Mouse (Mus musculus) CH12.LX (cell line): ENCODE data around the gene Serpina9.

Experiments
- CTCF ChIP-seq, 2 experiments: IDR thresholded peaks in 1 of 2; conservative IDR thresholded peaks in 1 of 2; 2 replicates each; pipeline ENCODE4 v1.5.1; 2011 to 2012; ENCODE audit warnings: low read depth in 2 of 2, low read length in 2 of 2, improper control_type of control experiment in 1 of 2, inconsistent platforms in 1 of 2, mild to moderate bottlenecking in 1 of 2, moderate library complexity in 1 of 2
- EP300 ChIP-seq: IDR thresholded peaks from 2 replicates; pipeline ENCODE4 v1.6.1; 2011; ENCODE audit warnings: low read length, improper control_type of control experiment
- KAT2A ChIP-seq: IDR thresholded peaks from 2 replicates; pipeline ENCODE4 v1.6.1; 2012; ENCODE audit warnings: low read length, improper control_type of control experiment, inconsistent platforms; ENCODE audit not compliant: insufficient replicate concordance
- NRF1 ChIP-seq: IDR thresholded peaks from 2 replicates; pipeline ENCODE4 v1.6.1; 2014; ENCODE audit warnings: low read depth, mild to moderate bottlenecking, inconsistent platforms, low read length, improper control_type of control experiment, moderate library complexity
- POLR2A ChIP-seq: IDR thresholded peaks from 2 replicates; pipeline ENCODE4 v1.6.1; 2011; ENCODE audit warnings: low read depth, mild to moderate bottlenecking, improper control_type of control experiment, low read length
- RCOR1 ChIP-seq: conservative IDR thresholded peaks from 2 replicates; pipeline ENCODE4 v1.6.1; 2012; ENCODE audit warnings: low read depth, mild to moderate bottlenecking, inconsistent platforms, low read length, improper control_type of control experiment
- TBP ChIP-seq: conservative IDR thresholded peaks from 2 replicates; pipeline ENCODE4 v1.6.1; 2011; ENCODE audit warnings: low read depth, low read length, improper control_type of control experiment
- USF1 ChIP-seq: IDR thresholded peaks from 2 replicates; pipeline ENCODE4 v1.6.1; 2014; ENCODE audit warnings: low read depth, mild to moderate bottlenecking, inconsistent platforms, low read length, improper control_type of control experiment

DNA sequence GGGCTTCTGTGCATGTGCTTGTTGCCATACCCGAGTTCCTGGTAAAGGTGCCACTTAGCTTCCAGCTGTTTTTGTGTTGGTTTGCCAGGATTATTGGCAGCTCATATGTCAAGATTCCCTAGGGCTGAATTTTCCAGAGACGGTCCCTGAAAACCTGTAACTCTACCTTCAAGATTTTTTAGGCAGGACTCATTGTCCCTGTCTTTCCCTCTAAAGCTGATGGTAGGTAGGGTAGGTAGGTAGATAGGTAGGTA is 24.1 kb downstream of the Serpina9 start:
- TF ChIP-seq EP300 (no peak), USF1 (no peak), KAT2A (no peak), CTCF (conservative IDR thresholded peaks at IDR 0.05 in 1 of 2, IDR thresholded peaks at IDR 0.05 in 1 of 2; ENCODE audit: low read depth in 2 of 2, low read length in 2 of 2) (no peak), NRF1 (no peak), RCOR1 (no peak), POLR2A (no peak), TBP (no peak)
